Mouse (Mus musculus): ENCODE data around the gene Gal.

The Gal gene

DNA sequence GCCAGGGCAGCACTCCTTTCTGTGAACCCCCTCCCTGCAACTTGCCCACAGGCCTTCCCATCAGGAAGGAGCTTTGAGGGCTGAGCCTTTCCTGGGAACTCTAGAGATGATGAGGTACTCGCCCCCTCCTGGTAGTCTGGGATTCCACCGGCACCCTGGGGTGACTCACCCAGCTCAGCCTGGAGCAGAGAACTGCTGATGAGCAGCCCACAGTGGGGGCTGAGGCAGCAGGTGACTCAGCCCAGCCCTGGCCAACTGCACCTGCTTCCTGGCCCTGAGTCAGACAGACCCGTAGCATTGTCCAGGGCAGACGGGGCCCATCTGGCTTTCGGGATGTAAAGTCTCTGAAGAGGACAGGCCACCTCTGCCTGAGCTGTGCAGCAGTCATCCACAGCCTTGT, 4.9 kb upstream of the Gal start:
- DNase-seq (ENCODE audit: low spot score in 2 of 2), result no peak

DNA sequence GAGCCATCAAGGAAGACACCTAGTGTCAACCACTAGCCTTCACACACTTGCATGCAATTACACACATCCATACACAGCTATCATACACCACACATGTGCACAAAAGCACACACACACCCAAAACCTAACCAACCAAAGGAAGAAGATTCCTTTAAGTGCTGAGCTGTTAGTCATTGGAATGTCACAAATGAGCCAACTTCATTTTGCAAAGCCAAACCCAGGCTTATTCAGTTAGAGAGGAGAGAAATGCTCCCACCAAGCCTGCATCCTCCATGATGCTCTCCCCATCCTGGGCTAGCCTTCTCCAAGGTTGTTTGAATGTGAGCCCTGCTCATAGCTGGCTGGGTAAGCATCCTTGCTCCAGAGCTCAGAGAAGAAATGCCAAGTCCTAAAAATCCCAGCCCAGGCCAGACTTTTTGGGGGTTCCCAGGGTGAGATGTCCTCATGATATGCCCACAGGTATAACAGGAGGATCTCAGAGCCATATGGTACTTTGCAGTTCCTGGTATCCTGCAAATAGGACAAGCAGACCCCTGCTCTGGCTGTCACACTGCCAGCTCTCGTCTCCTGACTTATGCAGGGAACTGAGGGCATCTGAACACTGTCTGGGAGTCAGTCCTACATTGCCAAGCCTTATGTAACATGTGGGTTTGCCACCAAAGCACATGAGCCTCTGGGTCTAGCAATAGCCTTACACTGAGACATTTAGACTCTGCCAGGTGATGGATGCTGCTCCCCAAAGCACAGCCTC, 8.6 kb downstream of the Gal start:
- no peak for DNase-seq (ENCODE audit: low spot score in 2 of 2)

DNA sequence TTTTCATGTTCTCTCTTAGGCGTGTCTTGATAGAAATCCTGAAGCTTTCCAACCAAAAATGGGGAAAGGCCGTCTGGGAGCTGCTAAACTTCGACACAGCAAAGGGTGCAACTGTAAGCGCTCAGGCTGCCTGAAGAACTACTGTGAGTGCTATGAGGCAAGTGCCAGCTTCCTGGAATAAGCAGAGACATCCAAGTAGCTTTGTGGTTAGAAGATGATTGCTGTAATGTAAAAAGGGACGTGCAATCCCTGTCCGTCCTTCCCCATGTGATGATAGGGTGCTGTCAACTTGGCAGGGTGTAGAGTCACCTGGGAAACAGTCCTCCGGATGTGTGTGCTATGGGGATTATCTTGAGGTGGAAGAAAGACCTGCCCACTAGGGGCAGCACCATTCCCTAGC, 10.3 kb downstream of the Gal start:
- DNase-seq (ENCODE audit: low spot score in 2 of 2), result no peak

DNA sequence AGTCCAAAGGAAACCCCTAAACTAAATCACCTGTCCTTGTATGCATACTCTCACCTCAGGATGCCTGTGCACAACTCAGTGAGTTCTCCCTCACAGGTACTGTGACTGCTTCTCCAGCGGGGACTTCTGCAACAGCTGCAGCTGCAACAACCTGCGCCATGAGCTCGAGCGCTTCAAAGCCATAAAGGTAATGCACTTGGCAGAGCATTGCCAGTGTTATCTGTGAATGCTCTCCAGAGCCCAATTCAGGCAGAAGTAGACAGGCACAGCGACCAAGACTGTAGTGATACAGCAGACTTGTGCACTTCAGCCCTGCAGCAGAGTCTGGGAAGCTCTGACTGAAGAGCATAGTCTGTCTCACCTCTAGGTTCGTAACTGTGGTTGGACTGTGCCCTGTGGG, 12.0 kb downstream of the Gal start:
- DNase-seq (ENCODE audit: low spot score in 2 of 2), result no peak

DNA sequence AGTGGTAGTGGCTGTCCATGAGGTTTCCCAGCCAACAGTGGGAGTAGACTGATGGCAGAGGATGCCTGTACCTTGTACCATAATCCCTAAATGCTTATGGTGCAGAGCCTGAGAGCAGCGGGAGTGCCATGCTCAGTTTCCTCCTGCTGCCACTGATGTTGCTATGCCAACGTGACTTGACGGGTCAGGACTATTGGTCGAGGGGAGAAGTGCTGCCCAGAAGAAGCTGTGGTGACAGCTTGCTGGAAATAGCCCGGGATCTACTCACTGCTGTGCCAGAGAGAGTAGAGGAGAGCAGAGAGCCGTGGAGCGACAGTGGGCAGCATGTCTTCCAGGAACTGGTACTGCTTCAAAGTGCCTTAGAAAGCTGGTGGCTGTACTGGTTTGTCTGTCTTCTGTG, 12.4 kb downstream of the Gal start:
- DNase-seq (ENCODE audit: low spot score in 2 of 2), result no peak

DNA sequence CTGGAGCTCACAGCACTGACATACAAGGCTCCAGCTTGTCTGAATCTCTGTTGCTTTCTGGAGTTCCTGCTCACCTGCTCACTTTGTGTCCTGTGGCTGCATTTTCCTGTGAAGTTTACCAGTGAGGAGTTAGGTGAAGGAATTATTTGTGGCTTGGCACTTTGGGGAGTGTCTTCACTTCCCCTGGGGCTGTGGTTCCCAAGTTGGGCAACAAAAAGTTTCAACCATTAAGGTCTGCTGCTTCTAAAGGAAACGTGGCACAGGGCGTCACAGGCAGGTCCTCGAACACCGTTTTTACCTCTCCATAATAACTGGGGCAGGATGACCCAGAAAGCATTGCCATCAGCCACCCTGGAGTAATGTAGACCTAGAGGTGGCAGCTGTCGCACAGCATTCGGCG, 12.8 kb downstream of the Gal start:
- no peak for DNase-seq (ENCODE audit: low spot score in 2 of 2)

DNA sequence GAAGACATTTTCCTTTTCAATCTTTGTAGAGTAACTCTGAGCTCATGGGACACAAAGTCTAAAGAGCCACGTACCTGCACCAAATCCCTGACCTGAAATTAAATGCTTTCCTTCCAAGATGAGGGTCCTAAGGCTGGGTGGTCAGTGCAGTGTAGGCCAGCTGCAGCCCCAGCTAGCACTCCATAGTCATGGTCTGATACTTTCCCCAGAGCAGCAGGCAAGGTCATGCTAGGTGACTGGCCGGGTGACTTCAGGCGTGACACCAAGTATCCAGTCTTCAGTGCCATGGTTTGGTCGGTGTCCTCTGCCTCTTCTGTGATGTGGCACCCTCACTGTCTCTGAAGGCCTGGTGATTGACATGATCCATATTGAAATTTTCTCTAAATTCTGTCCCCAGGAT, 14.3 kb downstream of the Gal start:
- no peak for DNase-seq (ENCODE audit: low spot score in 2 of 2)

DNA sequence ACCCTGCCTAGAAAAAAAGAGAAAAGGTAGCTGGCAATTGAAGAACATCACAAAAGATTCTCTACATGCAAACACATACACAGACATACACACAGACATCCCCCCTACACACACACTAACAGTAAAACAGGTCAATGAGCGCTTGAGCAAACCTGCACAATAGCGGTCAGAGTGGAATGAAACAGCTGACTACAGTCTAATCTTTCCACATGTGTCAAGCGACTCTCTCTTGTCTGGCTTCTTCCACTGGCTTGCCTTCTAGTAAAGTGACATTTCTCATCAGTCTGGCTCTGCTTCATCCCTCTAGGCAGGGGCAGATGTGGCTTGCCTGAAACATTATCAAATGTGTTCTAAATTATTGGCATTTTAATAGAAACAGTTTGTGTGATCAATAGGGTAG, 20.1 kb downstream of the Gal start:
- DNase-seq (ENCODE audit: low spot score in 2 of 2), result no peak

DNA sequence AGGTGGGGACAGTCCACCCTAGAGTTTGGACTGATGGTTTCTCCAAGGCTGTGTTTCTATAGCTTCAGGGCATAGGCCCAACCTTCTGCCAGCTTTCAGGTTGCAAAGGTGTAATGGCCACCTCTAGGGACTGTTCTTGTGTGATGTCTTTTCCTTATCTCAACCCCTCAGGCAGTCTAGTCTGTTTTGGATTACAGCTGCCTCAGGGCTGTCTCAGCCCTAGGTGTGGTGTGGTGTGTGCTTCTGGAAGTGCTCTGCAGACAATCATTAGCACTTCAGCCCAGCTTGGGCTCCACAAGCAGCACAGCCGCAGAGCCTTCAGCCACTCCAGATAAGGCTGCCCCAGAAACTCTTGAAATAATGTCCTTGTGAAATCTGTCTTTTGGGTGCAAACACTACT, 22.0 kb downstream of the Gal start:
- DNase-seq (ENCODE audit: low spot score in 2 of 2), result no peak

DNA sequence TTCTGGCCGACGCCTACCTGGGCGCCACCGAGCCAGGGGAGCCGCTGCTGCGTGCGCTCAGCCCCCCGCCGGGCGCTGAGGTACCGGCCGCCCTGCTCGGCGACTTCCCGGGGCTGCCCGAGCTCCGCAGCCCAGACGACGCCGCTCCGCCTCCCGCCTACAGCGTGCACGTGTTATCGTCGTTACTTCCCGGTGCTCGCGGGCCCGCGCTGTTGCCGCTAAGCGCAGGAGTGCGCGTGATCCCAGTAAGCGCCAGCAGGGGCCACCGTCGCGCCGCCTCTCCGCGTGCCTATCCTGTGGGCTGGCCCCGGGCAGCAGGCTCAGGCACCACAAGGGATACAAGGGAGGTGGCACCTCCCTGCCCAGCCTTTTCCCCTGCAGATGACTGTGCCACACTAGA, 25.3 kb downstream of the Gal start:
- DNase-seq (ENCODE audit: low spot score in 2 of 2), result peak; percentile 91 to 96

DNA sequence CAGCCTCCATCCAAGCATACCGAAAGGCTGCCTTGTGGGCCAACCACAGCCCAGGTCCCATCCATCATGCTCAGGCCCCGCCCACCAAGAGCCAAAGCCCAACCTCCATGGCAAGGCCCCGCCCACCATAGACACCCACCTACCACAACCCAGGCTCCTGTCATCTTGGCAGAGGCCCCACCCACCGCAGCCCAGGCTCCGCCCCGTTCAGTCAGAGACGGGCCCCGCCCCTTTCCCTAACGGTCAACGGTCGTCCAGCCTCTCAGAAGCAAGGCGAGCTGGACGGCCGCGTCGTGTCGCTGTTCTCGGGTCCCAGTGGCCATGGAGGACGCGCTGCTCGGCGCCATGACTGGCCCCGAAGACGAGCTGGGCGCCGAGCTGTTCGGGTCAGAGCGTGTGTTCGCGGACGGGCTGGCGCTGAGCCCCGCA, 25.7 kb downstream of the Gal start, which contains the start of gene Tesmin:
Gene Tesmin (plus strand): TSS at position 229 of the 429 bp plus-strand sequence.
- DNase-seq (ENCODE audit: low spot score in 2 of 2), result peak; percentile 93 to 95

DNA sequence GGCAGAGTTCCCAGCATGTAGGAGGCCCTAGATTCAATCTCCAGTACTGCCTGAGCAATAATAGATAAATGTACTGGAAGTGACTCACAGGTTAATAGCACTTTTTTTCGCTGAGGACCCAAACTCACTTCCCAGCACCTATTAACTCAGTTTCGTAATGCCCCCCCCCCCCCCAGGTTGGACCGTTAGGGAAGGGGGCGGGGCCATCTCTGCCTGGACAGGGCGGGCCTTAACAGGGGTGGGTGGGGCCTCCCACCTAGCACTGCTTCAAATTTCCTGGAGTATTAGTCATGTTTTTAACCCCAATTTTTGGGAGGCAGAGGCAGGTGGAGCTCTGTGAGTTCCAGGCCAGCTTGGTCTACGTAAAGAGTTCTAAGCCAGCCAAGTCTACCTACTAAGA, 26.3 kb downstream of the Gal start:
- no peak for DNase-seq (ENCODE audit: low spot score in 2 of 2)

DNA sequence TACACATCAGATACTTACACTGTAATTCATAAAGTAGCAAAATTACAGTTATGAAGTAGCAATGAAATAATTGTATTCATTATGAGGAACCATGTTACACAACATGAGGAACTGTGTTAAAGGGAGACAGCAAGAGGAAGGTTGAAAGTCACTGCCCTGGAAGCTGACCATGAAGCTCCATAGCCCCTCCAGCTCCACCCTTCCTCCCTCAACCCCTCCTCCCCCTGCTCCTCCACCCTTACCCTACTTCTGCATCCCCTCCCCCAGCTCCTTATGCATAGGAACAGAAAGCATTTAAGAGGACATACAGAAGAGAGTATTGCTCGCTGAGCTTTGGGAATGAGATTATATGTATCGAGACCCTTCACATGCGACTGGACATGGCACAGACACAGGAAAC, 35.7 kb downstream of the Gal start:
- DNase-seq (ENCODE audit: low spot score in 2 of 2), result no peak

DNA sequence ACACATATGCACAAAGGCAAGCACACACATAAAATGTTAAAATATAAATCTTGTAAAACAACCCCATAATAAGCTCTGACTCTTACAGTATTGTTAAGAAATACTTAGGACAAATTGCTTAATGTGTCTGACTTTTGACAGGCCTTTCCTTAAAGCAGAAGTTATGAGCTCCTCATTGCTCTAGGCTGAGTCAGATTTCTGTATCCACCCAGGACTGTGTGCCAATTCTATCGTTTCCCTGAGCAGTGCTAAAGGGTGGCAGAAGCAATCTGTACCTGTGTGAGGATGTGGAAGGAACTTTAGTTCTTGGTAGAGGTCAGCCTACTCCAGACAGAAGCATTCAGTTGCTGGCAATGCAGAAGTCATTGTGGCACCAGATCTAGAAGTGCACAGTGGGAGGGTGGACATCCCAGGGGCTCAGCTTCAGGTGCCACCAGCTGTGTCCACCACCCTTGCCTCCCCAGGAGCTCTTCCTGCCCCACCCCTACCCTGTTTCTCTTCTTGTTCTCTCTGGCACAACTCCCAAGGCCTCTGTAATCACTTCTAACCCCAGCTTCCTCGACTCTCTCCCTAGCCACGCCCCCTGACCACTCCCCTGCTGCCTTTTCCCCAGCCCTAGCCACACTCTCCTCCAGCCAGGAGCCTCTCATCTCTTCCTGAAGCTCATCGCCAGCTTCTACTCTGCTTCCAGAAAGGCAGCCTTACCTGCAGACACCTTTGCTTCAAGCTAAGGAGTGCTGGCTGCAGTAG, 37.2 kb downstream of the Gal start:
- DNase-seq (ENCODE audit: low spot score in 2 of 2), result peak; percentile 50 to 70

DNA sequence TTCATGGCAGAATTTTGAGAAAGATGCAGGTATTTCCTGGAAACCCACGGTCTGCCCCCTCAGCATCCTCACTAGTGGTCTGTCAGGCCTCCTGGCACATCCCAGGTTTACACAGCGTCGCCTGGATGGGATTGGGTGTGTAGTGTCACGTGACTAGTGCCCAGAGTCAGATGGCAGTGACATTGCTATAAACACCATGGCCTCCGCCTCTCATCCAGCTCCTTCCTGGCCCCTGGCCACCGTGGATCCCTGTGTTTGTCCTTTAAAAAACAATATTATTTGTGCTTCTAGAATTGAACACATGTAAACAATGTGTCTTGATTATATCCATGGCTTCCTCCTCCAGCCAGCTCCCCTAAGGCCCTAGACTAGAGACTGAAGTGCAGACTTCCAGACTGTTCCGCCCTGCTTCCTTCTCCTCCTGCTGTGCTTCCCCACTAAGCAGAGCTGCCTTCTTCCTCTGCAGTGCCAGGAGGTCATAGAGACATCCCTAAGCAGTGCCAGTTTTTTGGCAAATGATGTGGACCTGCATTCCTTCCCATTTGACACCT, 38.3 kb downstream of the Gal start:
- no peak for DNase-seq (ENCODE audit: low spot score in 2 of 2)

DNA sequence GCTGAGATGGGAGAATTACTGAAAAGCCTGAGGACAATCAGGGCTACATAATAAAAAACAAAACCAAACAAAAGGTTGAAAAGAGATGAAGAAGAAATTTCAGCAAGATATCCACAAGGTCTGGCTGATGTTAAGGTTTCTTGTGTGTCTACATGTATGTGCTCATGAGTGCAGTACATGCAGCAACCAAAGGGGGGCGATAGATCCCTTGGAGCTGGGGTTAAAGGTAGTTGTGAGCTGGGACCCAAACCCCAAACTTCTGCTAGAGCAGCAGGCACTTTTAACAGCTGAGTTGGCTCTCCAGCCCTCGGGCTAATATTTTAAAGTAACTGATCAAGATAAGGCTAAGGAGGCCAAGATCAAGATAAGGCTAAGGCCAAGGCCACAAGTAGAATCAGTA, 40.3 kb downstream of the Gal start:
- no peak for DNase-seq (ENCODE audit: low spot score in 2 of 2)

DNA sequence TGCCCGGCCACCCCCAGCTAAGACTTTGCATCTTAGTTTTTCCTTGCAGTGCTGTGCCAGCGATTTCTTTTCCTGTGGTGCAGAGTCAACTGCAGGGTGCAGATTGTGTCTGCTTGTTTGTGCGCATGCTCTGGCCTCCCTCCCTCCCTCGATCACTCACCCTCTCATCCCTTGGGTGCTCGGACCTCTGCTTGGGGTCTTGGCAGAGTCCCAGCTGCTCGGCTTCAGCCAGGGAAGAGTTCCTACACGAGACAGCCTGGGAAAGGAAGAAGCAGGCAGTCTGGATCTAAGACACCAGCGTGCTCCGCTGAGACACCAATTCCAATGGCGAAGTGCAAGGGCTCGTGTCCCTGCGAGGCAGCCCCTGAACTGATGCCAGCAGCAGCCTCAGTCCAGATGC, 41.0 kb downstream of the Gal start:
- no peak for DNase-seq (ENCODE audit: low spot score in 2 of 2)

DNA sequence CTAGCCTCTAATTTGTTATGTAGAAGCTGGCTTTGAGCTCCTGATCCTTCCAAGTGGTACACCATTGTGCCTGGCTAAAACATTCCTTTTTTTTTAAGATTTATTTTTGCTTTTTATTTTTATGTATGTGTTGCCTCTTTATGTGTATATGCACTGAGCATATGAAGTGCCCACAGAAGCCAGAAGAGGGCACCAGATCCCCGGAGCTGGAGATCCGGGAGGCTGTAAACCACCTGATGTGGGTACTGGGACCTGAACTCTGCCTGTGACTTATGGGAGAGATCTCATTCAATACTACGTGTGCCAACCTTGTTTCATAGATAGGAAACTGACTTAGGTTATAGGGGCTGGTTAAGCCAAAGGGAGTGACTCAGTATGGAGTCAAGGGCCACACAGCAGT, 46.1 kb downstream of the Gal start:
- DNase-seq (ENCODE audit: low spot score in 2 of 2), result no peak

DNA sequence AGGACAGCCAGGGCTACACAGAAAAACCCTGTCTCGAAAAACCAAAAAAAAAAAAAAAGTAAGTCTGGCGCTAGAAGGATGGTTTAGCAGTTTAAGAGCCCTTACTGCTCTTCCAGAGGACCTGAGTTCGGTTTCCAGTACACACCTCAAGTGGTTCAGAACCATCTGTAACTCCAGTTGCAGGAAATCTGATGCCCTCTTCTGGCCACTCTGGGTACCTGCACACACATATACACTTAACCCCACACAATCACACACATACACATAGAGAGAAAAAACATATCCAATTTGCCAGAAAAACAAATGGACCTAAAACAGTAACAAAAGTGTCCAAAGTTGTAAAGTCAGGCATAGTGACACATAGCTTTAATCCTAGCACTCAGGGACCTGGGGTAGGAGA, 49.3 kb downstream of the Gal start:
- DNase-seq (ENCODE audit: low spot score in 2 of 2), result no peak

DNA sequence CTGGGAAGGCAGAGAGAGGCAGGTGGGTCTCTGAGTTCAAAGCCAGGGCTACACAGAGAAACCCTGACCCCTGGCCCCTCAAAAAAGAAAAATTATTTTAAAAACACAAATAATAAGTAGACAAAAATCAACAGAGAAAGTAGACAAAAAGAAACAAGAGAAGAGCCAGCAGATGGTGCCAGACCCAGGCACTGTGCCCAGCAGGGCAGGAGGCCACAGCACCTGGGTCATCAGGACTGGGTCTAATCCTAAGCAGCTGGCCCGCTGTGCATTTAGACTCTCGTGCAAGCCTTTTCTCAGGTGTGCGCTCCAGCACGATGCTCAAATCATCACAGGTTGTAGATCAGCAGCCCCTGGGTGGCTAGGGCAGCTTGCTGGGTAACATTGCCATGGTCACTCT, 50.8 kb downstream of the Gal start:
- DNase-seq (ENCODE audit: low spot score in 2 of 2), result no peak
